Mouse (Mus musculus) brain, embryonic 14.5 days (tissue): ENCODE results near the gene Cdk14.

Experiments
- CTCF ChIP-seq: fragments of 200-500 bp; IDR thresholded peaks from 2 replicates; pipeline ENCODE4 v1.5.1; 2012; ENCODE audit warnings: inconsistent platforms, mild to moderate bottlenecking, moderate library complexity, borderline replicate concordance; ENCODE audit not compliant: insufficient read depth, insufficient read length; ENCODE audit errors: extremely low read depth
- POLR2A ChIP-seq: fragments of 200-500 bp; IDR thresholded peaks from 2 replicates; pipeline ENCODE4 v1.6.1; 2012; ENCODE audit warnings: mild to moderate bottlenecking, inconsistent platforms, borderline replicate concordance; ENCODE audit not compliant: poor library complexity, insufficient read depth, insufficient read length, severe bottlenecking; ENCODE audit errors: extremely low read depth

- no peak for TF ChIP-seq POLR2A
- TF ChIP-seq CTCF = no peak
Observed at GRCm38 (mm10) chr5:5241088-5241487, 179.0 kb downstream of the Cdk14 start.
